Mouse (Mus musculus): Measurements from ENCODE around the gene Pfn1.

The Pfn1 gene

GRCm38 (mm10) chr11:70674014-70674413 lies 19.6 kb upstream of the Pfn1 start:
- DNase-seq: no peak

- DNase-seq: peak; percentile 7
Measured at GRCm38 (mm10) chr11:70671333-70672047, 17.0 kb upstream of the Pfn1 start.

- DNase-seq: peak; percentile 36
Measured at GRCm38 (mm10) chr11:70670483-70670882, 16.0 kb upstream of the Pfn1 start.

GRCm38 (mm10) chr11:70669582-70670345 lies 15.3 kb upstream of the Pfn1 start:
- DNase-seq: peak; percentile 94

GRCm38 (mm10) chr11:70668771-70669505 lies 14.5 kb upstream of the Pfn1 start, which contains the start of gene Spag7:
Gene Spag7 (minus strand): TSS chr11:70669416.
- DNase-seq: peak; percentile 91

- peak; percentile 68 for DNase-seq
Measured at GRCm38 (mm10) chr11:70668335-70668770, 13.9 kb upstream of the Pfn1 start.

GRCm38 (mm10) chr11:70667271-70668150 lies 13.1 kb upstream of the Pfn1 start:
- DNase-seq: no peak

GRCm38 (mm10) chr11:70666687-70667086 lies 12.2 kb upstream of the Pfn1 start:
- DNase-seq: no peak

- no peak for DNase-seq
Measured at GRCm38 (mm10) chr11:70664741-70665140, 10.3 kb upstream of the Pfn1 start.

GRCm38 (mm10) chr11:70663957-70664356 lies 9.5 kb upstream of the Pfn1 start:
- no peak for DNase-seq

- no peak for DNase-seq
Measured at GRCm38 (mm10) chr11:70663101-70663500, 8.7 kb upstream of the Pfn1 start.

- no peak for DNase-seq
Measured at GRCm38 (mm10) chr11:70660571-70660970, 6.1 kb upstream of the Pfn1 start.

GRCm38 (mm10) chr11:70658942-70659341 lies 4.5 kb upstream of the Pfn1 start:
- DNase-seq: no peak

- no peak for DNase-seq
Measured at GRCm38 (mm10) chr11:70658521-70658920, 4.1 kb upstream of the Pfn1 start.

GRCm38 (mm10) chr11:70657991-70658390 lies 3.5 kb upstream of the Pfn1 start:
- DNase-seq: no peak

GRCm38 (mm10) chr11:70657573-70657972 lies 3.1 kb upstream of the Pfn1 start:
- DNase-seq: peak; percentile 40

GRCm38 (mm10) chr11:70656964-70657363 lies 2.5 kb upstream of the Pfn1 start, which contains the start of gene Eno3:
Gene Eno3 (plus strand): TSS chr11:70657202.
- peak; percentile 46 for DNase-seq

GRCm38 (mm10) chr11:70656456-70656927 lies 2.0 kb upstream of the Pfn1 start:
- DNase-seq: peak; percentile 46

- DNase-seq: peak; percentile 72
Measured at GRCm38 (mm10) chr11:70655571-70656455, 1.4 kb upstream of the Pfn1 start.

GRCm38 (mm10) chr11:70654923-70655570 lies 603 bp upstream of the Pfn1 start:
- DNase-seq: peak; percentile 84
